Mouse (Mus musculus) liver, embryonic 12.5 days (tissue): Measurements from ENCODE around the gene Vsir. TPM values are rescaled to one million over a fixed set of nuclear protein-coding genes. Genes with fewer than 3 reads are reported as not detected.
A peak's percentile ranks its signal among the peaks of the same experiment; 100 is the strongest.

Experiments used
- ATAC-seq: fragments of 200-750 bp; cut with Nextera tagmentation; 2 replicates; pipeline ENCODE4 v1.8.0; 2017; ENCODE audit warnings: moderate number of reproducible peaks, mild to moderate bottlenecking, moderate library complexity
- H3K27ac ChIP-seq: fragments of 300-500 bp; sonication (generic); 2 replicates; pipeline ENCODE4 v1.5.1; 2016; ENCODE audit warnings: mild to moderate bottlenecking
- H3K27me3 ChIP-seq: fragments of 300-500 bp; sonication (generic); replicated peaks from 2 replicates; pipeline ENCODE4 v1.6.1; 2016; ENCODE audit warnings: mild to moderate bottlenecking, moderate library complexity
- H3K36me3 ChIP-seq: fragments of 300-500 bp; sonication (generic); 2 replicates; pipeline ENCODE4 v1.6.1; 2016; ENCODE audit warnings: mild to moderate bottlenecking, moderate library complexity
- H3K4me1 ChIP-seq: fragments of 300-500 bp; sonication (generic); 2 replicates; pipeline ENCODE4 v1.6.1; 2016
- H3K4me2 ChIP-seq: fragments of 300-500 bp; sonication (generic); 2 replicates; pipeline ENCODE4 v1.6.1; 2016; ENCODE audit warnings: mild to moderate bottlenecking, moderate library complexity
- H3K4me3 ChIP-seq: fragments of 300-500 bp; sonication (generic); 2 replicates; pipeline ENCODE4 v1.5.1; 2016; ENCODE audit warnings: mild to moderate bottlenecking, moderate library complexity
- H3K9ac ChIP-seq: fragments of 300-500 bp; sonication (generic); 2 replicates; pipeline ENCODE4 v1.6.1; 2016; ENCODE audit warnings: mild to moderate bottlenecking, moderate library complexity
- H3K9me3 ChIP-seq: fragments of 300-500 bp; sonication (generic); replicated peaks from 2 replicates; pipeline ENCODE4 v1.6.1; 2016; ENCODE audit warnings: mild to moderate bottlenecking, moderate library complexity
- WGBS: fragments of 180-500 bp; shearing (Covaris S2); methylation state at CpG from one replicate; pipeline ENCODE4 v1.1.7; 2016; ENCODE audit not compliant: insufficient replicate concordance; 5-methylcytosine and 5-hydroxymethylcytosine counted together
- polyA plus RNA-seq: library from polyadenylated mRNA; unstranded; fragments of >200 nt; fragmentation: Nextera tagmentation; extraction: Ambion mirVana; gene quantifications from 2 replicates; pipeline ENCODE4 v1.2.1, GENCODE M21; 2016

The Vsir gene
- polyA plus RNA-seq, 1 experiment from 2014 or later: 3.5 TPM

GRCm38 (mm10) chr10:60357441-60357840 is 10.8 kb downstream of the Vsir start:
- 82% methylated on average over 4 of the region's 4 CpGs for WGBS
- no peak overlapping the region for H3K4me2 ChIP-seq
- H3K27me3 ChIP-seq: no peaks in the 10 kb centered on the region
- no peaks in the 10 kb centered on the region for H3K9me3 ChIP-seq
- peaks cover 10% of the 10 kb centered on the region; the same call in 1 of the 2 replicates for H3K36me3 ChIP-seq
- no peak overlapping the region for H3K9ac ChIP-seq
- no peak overlapping the region for H3K4me3 ChIP-seq
- H3K27ac ChIP-seq: no peak overlapping the region
- H3K4me1 ChIP-seq: peaks cover 8% of the 10 kb centered on the region; the same call in 1 of the 2 replicates
- ATAC-seq: no peak

GRCm38 (mm10) chr10:60357901-60358300 is 11.2 kb downstream of the Vsir start:
- Histone ChIP-seq H3K36me3 (peaks cover 10% of the 10 kb centered on the region; the same call in 1 of the 2 replicates), H3K4me3 (no peak overlapping the region), H3K9ac (no peak overlapping the region), H3K9me3 (no peaks in the 10 kb centered on the region), H3K27me3 (no peaks in the 10 kb centered on the region), H3K27ac (no peak overlapping the region), H3K4me2 (no peak overlapping the region), H3K4me1 (0 out of 2 replicates have a peak, but pooled peaks cover 7% of the 10 kb centered on the region)
- ATAC-seq: no peak
- 80% methylated on average over 14 of the region's 14 CpGs for WGBS

DNA sequence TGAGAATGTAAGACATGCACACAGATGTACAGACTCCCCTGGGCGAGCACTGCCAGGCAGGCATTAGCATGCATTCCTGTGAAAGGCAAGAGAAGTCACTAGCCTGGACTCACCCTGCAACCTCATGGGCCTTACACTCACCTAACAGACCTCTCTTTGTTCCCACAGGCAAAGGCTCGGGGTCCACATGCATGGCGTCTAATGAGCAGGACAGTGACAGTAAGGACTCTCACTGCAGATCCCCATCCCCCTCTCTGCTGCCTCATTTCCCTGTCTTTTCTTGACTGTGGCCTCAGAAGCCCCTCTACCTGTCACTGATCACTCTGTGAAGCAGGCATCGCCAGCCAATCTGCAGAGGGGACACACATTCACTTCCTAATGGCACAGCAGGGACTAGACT is 12.1 kb downstream of the Vsir start:
- no peak overlapping the region for H3K9ac ChIP-seq
- no peak overlapping the region for H3K4me2 ChIP-seq
- H3K9me3 ChIP-seq: no peaks in the 10 kb centered on the region
- H3K4me3 ChIP-seq: no peak overlapping the region
- 0 out of 2 replicates have a peak, but pooled peaks cover 7% of the 10 kb centered on the region for H3K4me1 ChIP-seq
- no peak overlapping the region for H3K27ac ChIP-seq
- no peak for ATAC-seq
- H3K27me3 ChIP-seq: no peaks in the 10 kb centered on the region
- 72% methylated on average over 4 of the region's 4 CpGs for WGBS
- peaks cover 10% of the 10 kb centered on the region; the same call in 1 of the 2 replicates for H3K36me3 ChIP-seq

- Histone ChIP-seq H3K4me2 (no peak overlapping the region), H3K27ac (no peak overlapping the region), H3K27me3 (no peaks in the 10 kb centered on the region), H3K4me3 (no peak overlapping the region), H3K4me1 (0 out of 2 replicates have a peak, but pooled peaks cover 7% of the 10 kb centered on the region), H3K9me3 (no peaks in the 10 kb centered on the region), H3K9ac (no peak overlapping the region), H3K36me3 (peaks cover 10% of the 10 kb centered on the region; the same call in 1 of the 2 replicates)
- 65% methylated on average over 12 of the region's 12 CpGs for WGBS
- ATAC-seq: no peak
Measured at GRCm38 (mm10) chr10:60361615-60362309, 15.1 kb downstream of the Vsir start.

DNA sequence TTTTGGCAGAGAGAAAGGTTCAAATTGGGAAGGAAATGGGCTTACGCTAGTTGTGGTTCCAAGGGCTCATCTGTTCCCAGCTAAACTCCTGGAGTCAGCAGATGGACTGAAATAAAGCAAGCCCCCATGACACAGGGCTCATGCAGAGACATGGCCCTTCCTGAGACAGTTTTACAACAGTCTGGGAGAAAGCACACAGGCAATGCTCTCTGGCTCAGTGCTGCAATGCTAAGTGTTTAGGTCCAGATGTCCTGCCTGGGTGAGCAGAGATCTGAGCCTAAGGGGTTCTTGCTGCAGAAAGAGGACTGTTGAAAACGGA is 15.6 kb downstream of the Vsir start:
- no peaks in the 10 kb centered on the region for H3K27me3 ChIP-seq
- no peaks in the 10 kb centered on the region for H3K9me3 ChIP-seq
- H3K4me1 ChIP-seq: peaks cover 7% of the 10 kb centered on the region; the same call in 1 of the 2 replicates
- H3K4me3 ChIP-seq: no peak overlapping the region
- peaks cover 10% of the 10 kb centered on the region; the same call in 1 of the 2 replicates for H3K36me3 ChIP-seq
- no peak overlapping the region for H3K9ac ChIP-seq
- ATAC-seq: no peak
- no peak overlapping the region for H3K27ac ChIP-seq
- WGBS: 51% methylated on average over 2 of the region's 2 CpGs
- H3K4me2 ChIP-seq: no peak overlapping the region

DNA sequence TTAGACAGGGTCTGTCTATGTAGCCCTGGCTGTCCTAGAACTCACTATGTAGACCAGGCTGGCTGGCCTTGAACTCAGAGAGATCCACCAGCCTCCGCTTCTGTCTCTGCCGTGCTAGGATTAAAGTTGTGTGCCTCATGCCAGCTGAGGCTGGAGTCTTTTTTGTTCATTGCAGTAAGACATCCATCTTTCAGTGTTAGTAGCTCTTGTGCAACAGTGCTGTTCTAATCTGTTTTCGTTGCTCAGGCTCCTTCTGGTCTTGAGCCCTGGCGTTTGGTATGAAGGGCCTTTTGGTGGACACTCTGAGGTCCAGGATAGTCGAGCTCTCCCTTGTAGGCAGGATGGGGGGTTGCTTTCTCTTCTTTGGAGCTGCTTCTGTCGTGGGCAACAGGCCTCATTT is 16.8 kb downstream of the Vsir start:
- no peak overlapping the region for H3K27ac ChIP-seq
- H3K27me3 ChIP-seq: no peaks in the 10 kb centered on the region
- no peak overlapping the region for H3K4me2 ChIP-seq
- no peak overlapping the region for H3K9ac ChIP-seq
- ATAC-seq: no peak
- 59% methylated on average over 6 of the region's 6 CpGs for WGBS
- no peaks in the 10 kb centered on the region for H3K9me3 ChIP-seq
- H3K4me3 ChIP-seq: no peak overlapping the region
- peaks cover 8% of the 10 kb centered on the region; the same call in 1 of the 2 replicates for H3K36me3 ChIP-seq
- H3K4me1 ChIP-seq: peaks cover 7% of the 10 kb centered on the region; the same call in 1 of the 2 replicates

DNA sequence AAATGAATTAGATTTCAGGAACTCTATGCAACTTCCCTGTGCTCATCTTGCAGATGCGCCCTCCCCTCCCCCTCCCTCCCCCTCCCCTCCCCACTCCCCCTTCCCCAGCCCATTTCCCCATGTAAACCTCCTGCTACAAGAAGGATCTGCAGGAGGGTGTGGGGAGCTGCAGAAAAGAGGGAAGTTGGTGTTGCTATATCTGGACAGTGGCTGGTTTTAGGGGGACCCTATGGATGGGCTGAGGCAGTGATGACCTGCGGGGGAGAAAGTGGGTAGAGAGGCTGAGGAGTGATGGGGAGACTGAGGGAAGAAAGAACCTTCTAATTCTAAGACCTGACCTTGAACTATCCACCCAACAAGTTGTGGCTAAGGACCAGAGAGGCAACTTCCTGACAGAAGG is 20.5 kb downstream of the Vsir start:
- Histone ChIP-seq H3K4me2 (no peak overlapping the region), H3K36me3 (no peaks in the 10 kb centered on the region), H3K9ac (no peak overlapping the region), H3K27ac (no peak overlapping the region), H3K4me1 (peaks cover 20% of the 10 kb centered on the region; the same call in 1 of the 2 replicates), H3K9me3 (no peaks in the 10 kb centered on the region), H3K27me3 (no peaks in the 10 kb centered on the region), H3K4me3 (no peak overlapping the region)
- no peak for ATAC-seq
- WGBS: 35% methylated on average over 2 of the region's 2 CpGs

DNA sequence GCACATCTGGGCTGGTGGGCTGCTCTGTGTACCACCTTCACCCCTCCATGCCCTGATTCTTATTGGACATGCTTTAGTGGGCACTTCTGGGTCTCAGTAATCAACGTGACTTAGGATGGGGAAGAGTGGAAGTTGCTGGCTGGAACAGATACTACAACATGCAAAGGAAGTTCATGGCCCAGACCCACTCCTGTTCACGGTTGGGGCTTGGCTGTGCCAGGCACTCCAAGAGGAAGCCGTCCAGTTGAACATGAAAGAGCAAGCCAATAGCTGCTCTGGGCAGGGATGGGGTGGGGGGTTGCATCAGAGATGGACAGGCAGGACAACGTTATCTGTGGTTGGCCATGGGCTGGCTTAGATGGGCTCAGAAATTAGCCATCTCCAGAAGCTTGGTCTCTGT is 21.3 kb downstream of the Vsir start:
- 19% methylated on average over 4 of the region's 4 CpGs for WGBS
- Histone ChIP-seq H3K4me3 (no peak overlapping the region), H3K36me3 (no peaks in the 10 kb centered on the region), H3K27me3 (no peaks in the 10 kb centered on the region), H3K4me1 (peaks cover 22% of the 10 kb centered on the region; the same call in 1 of the 2 replicates), H3K4me2 (no peak overlapping the region), H3K9me3 (no peaks in the 10 kb centered on the region), H3K9ac (no peak overlapping the region), H3K27ac (no peak overlapping the region)
- ATAC-seq: no peak

DNA sequence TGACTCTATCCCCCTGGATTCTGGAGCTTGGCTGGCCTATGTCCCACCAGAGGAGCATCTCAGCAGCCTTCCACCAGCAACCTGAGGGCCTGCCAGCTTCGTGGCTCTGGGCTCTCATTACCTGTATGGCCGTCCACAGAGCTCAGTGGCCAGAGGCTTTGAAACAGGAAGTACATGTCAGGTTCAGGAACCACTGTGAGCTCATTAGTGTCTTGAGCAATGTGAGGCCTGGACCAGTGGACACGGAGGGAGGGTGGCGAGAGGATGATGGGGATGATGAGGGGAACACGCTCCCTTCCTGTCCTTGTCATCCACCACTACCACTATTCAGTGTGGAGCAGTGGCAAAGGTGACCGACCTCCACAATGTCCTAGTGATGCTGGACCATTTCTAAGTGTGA is 22.8 kb downstream of the Vsir start:
- no peaks in the 10 kb centered on the region for H3K9me3 ChIP-seq
- no peaks in the 10 kb centered on the region for H3K36me3 ChIP-seq
- no peak for ATAC-seq
- no peak overlapping the region for H3K4me2 ChIP-seq
- H3K4me3 ChIP-seq: no peak overlapping the region
- H3K27ac ChIP-seq: no peak overlapping the region
- peaks cover 31% of the 10 kb centered on the region for H3K4me1 ChIP-seq
- H3K9ac ChIP-seq: no peak overlapping the region
- WGBS: 58% methylated on average over 6 of the region's 6 CpGs
- H3K27me3 ChIP-seq: no peaks in the 10 kb centered on the region

DNA sequence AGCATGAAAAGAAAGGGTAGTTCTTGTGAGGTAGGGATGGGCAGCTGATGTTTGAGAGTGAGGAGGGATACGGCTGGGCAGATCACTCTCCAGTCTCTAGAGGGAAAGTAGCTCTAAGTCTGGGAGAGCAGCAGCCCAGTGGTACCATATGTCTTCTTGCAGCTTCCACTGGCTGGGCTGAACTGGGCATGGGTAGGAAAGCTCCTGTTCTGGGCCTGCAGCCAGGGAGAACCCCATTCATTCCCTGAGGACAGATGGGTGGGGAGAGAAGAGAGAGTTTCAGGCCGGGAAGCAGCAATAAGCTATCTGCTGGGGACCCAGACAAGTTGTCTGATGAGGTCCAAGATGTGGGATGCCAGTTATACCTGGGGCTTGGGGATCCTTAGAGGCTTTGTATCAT is 23.4 kb downstream of the Vsir start:
- 59% methylated on average over 2 of the region's 2 CpGs for WGBS
- Histone ChIP-seq H3K4me3 (no peak overlapping the region), H3K9me3 (no peaks in the 10 kb centered on the region), H3K9ac (no peak overlapping the region), H3K4me2 (no peak overlapping the region), H3K27ac (no peak overlapping the region), H3K4me1 (peaks cover 31% of the 10 kb centered on the region), H3K27me3 (no peaks in the 10 kb centered on the region), H3K36me3 (no peaks in the 10 kb centered on the region)
- ATAC-seq: no peak

DNA sequence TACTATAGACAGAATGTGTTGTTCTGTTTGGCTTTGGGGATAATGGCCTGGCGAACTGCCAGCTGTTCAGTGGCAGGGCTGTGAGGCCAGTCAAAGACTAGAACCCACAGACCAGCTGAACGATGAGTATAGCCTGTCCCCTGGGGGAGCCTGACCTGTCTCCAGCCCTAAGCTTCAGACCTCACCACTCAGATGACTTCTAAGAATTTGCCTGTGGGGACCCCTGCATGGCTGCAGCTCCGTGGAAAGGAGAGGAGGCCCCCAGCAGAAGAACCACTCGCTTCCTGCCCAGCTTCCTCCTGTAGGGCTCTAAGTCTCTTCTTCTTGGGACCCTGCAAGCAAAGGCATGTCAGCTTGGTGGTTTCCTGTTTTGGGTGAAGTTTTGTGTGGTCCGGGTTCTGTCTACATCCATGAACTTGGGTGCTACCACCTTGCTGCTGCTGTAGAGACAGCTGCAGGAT is 24.0 kb downstream of the Vsir start:
- Histone ChIP-seq H3K4me3 (no peak overlapping the region), H3K4me1 (peaks cover 31% of the 10 kb centered on the region), H3K27ac (peak overlapping the region; percentile 48; the same call in 1 of the 2 replicates), H3K9ac (no peak overlapping the region), H3K9me3 (no peaks in the 10 kb centered on the region), H3K27me3 (no peaks in the 10 kb centered on the region), H3K36me3 (no peaks in the 10 kb centered on the region), H3K4me2 (no peak overlapping the region)
- no peak for ATAC-seq
- 25% methylated on average over 5 of the region's 5 CpGs for WGBS

- Histone ChIP-seq H3K36me3 (no peaks in the 10 kb centered on the region), H3K4me2 (no peak overlapping the region), H3K4me1 (peaks cover 31% of the 10 kb centered on the region), H3K27me3 (no peaks in the 10 kb centered on the region), H3K4me3 (no peak overlapping the region), H3K9ac (no peak overlapping the region), H3K9me3 (no peaks in the 10 kb centered on the region), H3K27ac (peak overlapping the region; percentile 48; the same call in 1 of the 2 replicates)
- ATAC-seq: no peak
- WGBS: 30% methylated on average over 5 of the region's 5 CpGs
Measured at GRCm38 (mm10) chr10:60371596-60372386, 25.1 kb downstream of the Vsir start.
